Mouse (Mus musculus): ENCODE results near the gene Ifrd2. TPM values are rescaled to one million over a fixed set of nuclear protein-coding genes. Genes with fewer than 3 reads are reported as not detected.

Ifrd2 gene
- polyA plus RNA-seq, 1 experiment = 31.5 TPM

- TF ChIP-seq POLR2A (IDR thresholded peaks at IDR 0.05; ENCODE audit: low read depth, low read length) = no peak
- no peak for TF ChIP-seq CTCF (IDR thresholded peaks at IDR 0.05; ENCODE audit: borderline replicate concordance, insufficient read depth, low read length)
- Histone ChIP-seq H3K4me3 (ENCODE audit: insufficient read depth, low read length) (no peak overlapping the region), H3K4me1 (ENCODE audit: control insufficient read depth, insufficient read depth, low read length) (0 out of 2 replicates have a peak, but pooled peaks cover 5% of the 10 kb centered on the region), H3K27ac (ENCODE audit: insufficient read depth, low read length) (no peak overlapping the region)
Measured at GRCm38 (mm10) chr9:107641666-107642065, 54.2 kb downstream of the Ifrd2 start.

Other genes starting within 250 kb of the Ifrd2 start
- gene Hemk1, start 249.3 kb upstream of the Ifrd2 start, polyA plus RNA-seq (2011; ENCODE audit: insufficient read length, low read depth, missing spikeins) = 10.4 and 14.0 TPM in 2 replicates
- not detected in 2 replicates for gene 6430571L13Rik, start 247.0 kb upstream of the Ifrd2 start, polyA plus RNA-seq (2011; ENCODE audit: insufficient read length, low read depth, missing spikeins)
- not detected in 2 replicates for gene Cacna2d2, start 188.0 kb upstream of the Ifrd2 start, polyA plus RNA-seq (2011; ENCODE audit: insufficient read length, low read depth, missing spikeins)
- gene Tmem115, start 53.7 kb upstream of the Ifrd2 start, polyA plus RNA-seq (2011; ENCODE audit: insufficient read length, low read depth, missing spikeins) = 21.4 and 26.1 TPM in 2 replicates
- 14.4 and 18.3 TPM in 2 replicates for gene Cyb561d2, start 45.4 kb upstream of the Ifrd2 start, polyA plus RNA-seq (2011; ENCODE audit: insufficient read length, low read depth, missing spikeins)
- gene Nprl2, start 45.4 kb upstream of the Ifrd2 start, polyA plus RNA-seq (2011; ENCODE audit: insufficient read length, low read depth, missing spikeins) = 16.7 and 18.9 TPM in 2 replicates
- 0.79 TPM in 1 of 2 replicates, not detected in the other for gene Zmynd10, start 40.3 kb upstream of the Ifrd2 start, polyA plus RNA-seq (2011; ENCODE audit: insufficient read length, low read depth, missing spikeins)
- 72.6 and 86.5 TPM in 2 replicates for gene Rassf1, start 36.1 kb upstream of the Ifrd2 start, polyA plus RNA-seq (2011; ENCODE audit: insufficient read length, low read depth, missing spikeins)
- 14.5 and 15.6 TPM in 2 replicates for gene Tusc2, start 24.4 kb upstream of the Ifrd2 start, polyA plus RNA-seq (2011; ENCODE audit: insufficient read length, low read depth, missing spikeins)
- 28.0 and 34.4 TPM in 2 replicates for gene Hyal2, start 19.7 kb upstream of the Ifrd2 start, polyA plus RNA-seq (2011; ENCODE audit: insufficient read length, low read depth, missing spikeins)
- gene Hyal1, start 10.7 kb upstream of the Ifrd2 start, polyA plus RNA-seq (2011; ENCODE audit: insufficient read length, low read depth, missing spikeins) = 13.9 and 15.6 TPM in 2 replicates
- 11.3 and 15.4 TPM in 2 replicates for gene Naa80, start 8.8 kb upstream of the Ifrd2 start, polyA plus RNA-seq (2011; ENCODE audit: insufficient read length, low read depth, missing spikeins)
- 0.40 and 0.76 TPM in 2 replicates for gene Hyal3, start 6.8 kb upstream of the Ifrd2 start, polyA plus RNA-seq (2011; ENCODE audit: insufficient read length, low read depth, missing spikeins)
- 9.5 and 16.6 TPM in 2 replicates for gene Sema3b, start 21.6 kb downstream of the Ifrd2 start, polyA plus RNA-seq (2011; ENCODE audit: insufficient read length, low read depth, missing spikeins)
- 388 and 402 TPM in 2 replicates for gene Gnai2, start 47.7 kb downstream of the Ifrd2 start, polyA plus RNA-seq (2011; ENCODE audit: insufficient read length, low read depth, missing spikeins)
- gene Slc38a3, start 81.9 kb downstream of the Ifrd2 start, polyA plus RNA-seq (2011; ENCODE audit: insufficient read length, low read depth, missing spikeins) = 1.1 TPM in 1 of 2 replicates, not detected in the other
- gene Gnat1, start 92.1 kb downstream of the Ifrd2 start, polyA plus RNA-seq (2011; ENCODE audit: insufficient read length, low read depth, missing spikeins) = not detected in 2 replicates
- gene Sema3f, start 122.8 kb downstream of the Ifrd2 start, polyA plus RNA-seq (2011; ENCODE audit: insufficient read length, low read depth, missing spikeins) = 68.0 and 88.1 TPM in 2 replicates
- gene Rbm5, start 183.4 kb downstream of the Ifrd2 start, polyA plus RNA-seq (2011; ENCODE audit: insufficient read length, low read depth, missing spikeins) = 199 and 248 TPM in 2 replicates